ENCODE assay signal across 19 mouse cellular contexts in genomic region chr16:31653616-31654015, GRCm38 (mm10).
"Had no signal": no experiment of that assay in that cellular context is flagged by ENCODE, and none has a peak within 500 bp of the region (broad histone marks: within the 10 kb centered on the region; RNA-seq: fewer than 3 reads in every experiment).

No protein-coding gene starts in this region.

- ATAC-seq: liver, postnatal 0 days; lung, postnatal 0 days; midbrain, embryonic 16.5 days had no signal

- H3K9me3 ChIP-seq: liver, embryonic 15.5 days; lung, embryonic 15.5 days; megakaryocyte, embryonic 14.5 days; midbrain, embryonic 12.5 days; neural tube, embryonic 12.5 days; stomach, embryonic 15.5 days had no signal

- H3K4me2 ChIP-seq: liver, embryonic 15.5 days; lung, embryonic 15.5 days; midbrain, embryonic 12.5 days; neural tube, embryonic 12.5 days; stomach, embryonic 15.5 days had no signal

- H3K27ac ChIP-seq: liver, embryonic 15.5 days; lung, embryonic 15.5 days; macrophage; midbrain, embryonic 12.5 days; neural tube, embryonic 12.5 days; stomach, embryonic 15.5 days; stomach, postnatal 0 days had no signal

- H3K9ac ChIP-seq: liver, embryonic 15.5 days; liver, postnatal 0 days; lung, embryonic 15.5 days; midbrain, embryonic 12.5 days; neural tube, embryonic 12.5 days; stomach, embryonic 15.5 days had no signal

- H3K27me3 ChIP-seq: lung, embryonic 15.5 days; midbrain, embryonic 12.5 days; neural tube, embryonic 12.5 days; stomach, embryonic 15.5 days had no signal

- H3K36me3 ChIP-seq: liver, embryonic 15.5 days; lung, embryonic 15.5 days; midbrain, embryonic 12.5 days; neural tube, embryonic 12.5 days; stomach, embryonic 15.5 days had no signal

- H3K4me3 ChIP-seq: liver, embryonic 15.5 days; lung, embryonic 15.5 days; megakaryocyte, embryonic 14.5 days; midbrain, embryonic 12.5 days; neural tube, embryonic 12.5 days; stomach, embryonic 15.5 days had no signal

- H3K4me1 ChIP-seq: liver, embryonic 15.5 days; stomach, embryonic 15.5 days had no signal

- DNase-seq: liver, postnatal 0 days; lung, adult 2 months; lung, postnatal 14 days; lung, postnatal 36 days; midbrain, embryonic 14.5 days; right cerebral cortex, postnatal 14 days; thymus, adult 2 months; thymus, postnatal 14 days; thymus, postnatal 36 days had no signal
